Mouse (Mus musculus) MEL (cell line): ENCODE results near the gene Tuba1a.

Experiments
- CTCF ChIP-seq, 3 experiments: IDR thresholded peaks in 2 of 3; conservative IDR thresholded peaks in 1 of 3; 2 replicates each; pipeline ENCODE4 v1.5.1; 2011 to 2012; ENCODE audit warnings: low read length in 3 of 3, low read depth in 2 of 3, mild to moderate bottlenecking in 2 of 3, improper control_type of control experiment in 1 of 3, inconsistent platforms in 1 of 3, mixed read lengths in 1 of 3, moderate library complexity in 1 of 3; ENCODE audit not compliant: control insufficient read depth in 1 of 3, insufficient read depth in 1 of 3, poor library complexity in 1 of 3, severe bottlenecking in 1 of 3
- GATA1 ChIP-seq: IDR thresholded peaks from 2 replicates; pipeline ENCODE4 v1.6.1; 2011; ENCODE audit warnings: low read depth, low read length, improper control_type of control experiment
- HCFC1 ChIP-seq: IDR thresholded peaks from 2 replicates; pipeline ENCODE4 v1.6.1; 2012; ENCODE audit warnings: low read depth, mild to moderate bottlenecking, inconsistent platforms, low read length, improper control_type of control experiment, moderate library complexity
- POLR2A ChIP-seq, 2 experiments: IDR thresholded peaks; 2 replicates each; pipeline ENCODE4 v1.6.1; 2011 to 2012; ENCODE audit warnings: low read length in 2 of 2, mild to moderate bottlenecking in 2 of 2, control low read depth in 1 of 2, improper control_type of control experiment in 1 of 2, low read depth in 1 of 2, moderate library complexity in 1 of 2; ENCODE audit not compliant: control insufficient read depth in 1 of 2, insufficient read depth in 1 of 2, poor library complexity in 1 of 2
- POLR2AphosphoS5 ChIP-seq: IDR thresholded peaks from 2 replicates; pipeline ENCODE4 v1.6.1; 2012; ENCODE audit warnings: low read depth, borderline replicate concordance, mild to moderate bottlenecking, inconsistent platforms, low read length, moderate library complexity, mixed read lengths
- SMC3 ChIP-seq: IDR thresholded peaks from 2 replicates; pipeline ENCODE4 v1.6.1; 2011; ENCODE audit warnings: low read depth, low read length, improper control_type of control experiment

GRCm38 (mm10) chr15:98990669-98991539, 37.4 kb upstream of the Tuba1a start:
- no peak for TF ChIP-seq GATA1
- no peak for TF ChIP-seq POLR2A (IDR thresholded peaks at IDR 0.05; ENCODE audit: control insufficient read depth in 1 of 2, insufficient read depth in 1 of 2, low read depth in 1 of 2, low read length in 2 of 2, poor library complexity in 1 of 2)
- TF ChIP-seq CTCF (IDR thresholded peaks at IDR 0.05 in 2 of 3, conservative IDR thresholded peaks at IDR 0.05 in 1 of 3; ENCODE audit: control insufficient read depth in 1 of 3, insufficient read depth in 1 of 3, low read depth in 2 of 3, low read length in 3 of 3, poor library complexity in 1 of 3, severe bottlenecking in 1 of 3) = no peak
- TF ChIP-seq SMC3 = no peak
- no peak for TF ChIP-seq POLR2AphosphoS5
- TF ChIP-seq HCFC1 = no peak
